ENCODE assay signal across 22 mouse cellular contexts in the genomic region with DNA sequence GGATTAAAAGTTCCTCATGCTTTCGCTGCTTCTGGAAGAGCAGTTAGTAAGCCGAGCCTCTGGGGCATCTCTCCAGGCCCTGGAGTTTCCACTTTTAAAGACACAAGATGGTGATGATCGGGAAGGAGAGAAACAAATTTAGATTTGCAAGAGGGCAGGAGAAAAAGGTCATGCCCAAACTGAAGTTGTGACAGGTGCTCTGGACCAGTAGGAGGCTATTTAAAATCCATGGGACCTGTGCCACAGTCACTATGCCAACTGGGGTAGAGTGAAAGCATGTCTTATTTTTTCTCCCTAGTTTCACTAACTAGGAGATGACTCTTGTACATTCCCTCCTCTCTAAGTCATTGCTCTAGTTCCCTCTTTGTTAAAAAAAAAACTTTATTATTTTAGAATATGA.
DNase-seq lines count a peak whose midpoint lies in the region; TF ChIP-seq lines count a peak whose summit lies in the region.
"Had no signal": no experiment of that assay in that cellular context is flagged by ENCODE, and none has a peak within 500 bp of the region (broad histone marks: within the 10 kb centered on the region; RNA-seq: fewer than 3 reads in every experiment).

No protein-coding gene starts in this region.

- intact Hi-C loops in gastrocnemius, postnatal 36 days (cut with DNase I) = no loop called here
- intact Hi-C loops in heart, postnatal 14 days (cut with DNase I) = no loop called here

- no peak for TF ChIP-seq CTCF in layer of hippocampus, adult 2 months (conservative IDR thresholded peaks at IDR 0.05)

- H3K27ac ChIP-seq in layer of hippocampus, adult 2 months = no peak overlapping the region
- H3K27ac ChIP-seq: forebrain, embryonic 10.5 days; forebrain, embryonic 13.5 days; heart, adult 2 months; heart, embryonic 10.5 days; hindbrain, embryonic 10.5 days; hindbrain, embryonic 13.5 days; intestine, embryonic 15.5 days had no signal

- no peak overlapping the region for H3K4me3 ChIP-seq in layer of hippocampus, adult 2 months
- H3K4me3 ChIP-seq: forebrain, embryonic 10.5 days; forebrain, embryonic 13.5 days; heart, adult 2 months; heart, embryonic 10.5 days; hindbrain, embryonic 10.5 days; hindbrain, embryonic 13.5 days; intestine, embryonic 15.5 days had no signal

- DNase-seq in gastrocnemius, adult 18-20 months (ENCODE audit: low spot score) = peak; percentile 67
- no peak for DNase-seq in gastrocnemius, postnatal 36 days
- DNase-seq in heart, adult 18-20 months = peak; percentile 22 to 39
- no peak for DNase-seq in heart, postnatal 14 days
- peak; percentile 23 for DNase-seq in gastrocnemius, postnatal 25 days
- no peak for DNase-seq in layer of hippocampus, adult 2 months (ENCODE audit: low spot score in 2 of 2)
- no peak for DNase-seq in thymus, adult 18-20 months
- DNase-seq: adrenal gland, adult 2 months; adrenal gland, postnatal 25 days; B cell, adult 2 months; cerebellum, adult 18-20 months; cerebellum, adult 9-10 months; cerebellum, postnatal 14 days; heart, postnatal 36 days; kidney, adult 11 months had no signal

Comparison
In these comparisons a context has a peak if more than half of its experiments do, and no peak if none do; other contexts are left out.
1. DNase-seq: peak in gastrocnemius, adult 18-20 months (single experiment), heart, adult 18-20 months (2 of 2) and gastrocnemius, postnatal 25 days (single experiment); none in gastrocnemius, postnatal 36 days (0 of 2), heart, postnatal 14 days (0 of 2), layer of hippocampus, adult 2 months (0 of 2) and thymus, adult 18-20 months (0 of 2).